Mouse (Mus musculus): ENCODE results near the gene Col9a1. TPM values are rescaled to one million over a fixed set of nuclear protein-coding genes. Genes with fewer than 3 reads are reported as not detected.

Col9a1 gene
- polyA plus RNA-seq, 1 experiment from 2014 or later: 43.8 TPM

DNA sequence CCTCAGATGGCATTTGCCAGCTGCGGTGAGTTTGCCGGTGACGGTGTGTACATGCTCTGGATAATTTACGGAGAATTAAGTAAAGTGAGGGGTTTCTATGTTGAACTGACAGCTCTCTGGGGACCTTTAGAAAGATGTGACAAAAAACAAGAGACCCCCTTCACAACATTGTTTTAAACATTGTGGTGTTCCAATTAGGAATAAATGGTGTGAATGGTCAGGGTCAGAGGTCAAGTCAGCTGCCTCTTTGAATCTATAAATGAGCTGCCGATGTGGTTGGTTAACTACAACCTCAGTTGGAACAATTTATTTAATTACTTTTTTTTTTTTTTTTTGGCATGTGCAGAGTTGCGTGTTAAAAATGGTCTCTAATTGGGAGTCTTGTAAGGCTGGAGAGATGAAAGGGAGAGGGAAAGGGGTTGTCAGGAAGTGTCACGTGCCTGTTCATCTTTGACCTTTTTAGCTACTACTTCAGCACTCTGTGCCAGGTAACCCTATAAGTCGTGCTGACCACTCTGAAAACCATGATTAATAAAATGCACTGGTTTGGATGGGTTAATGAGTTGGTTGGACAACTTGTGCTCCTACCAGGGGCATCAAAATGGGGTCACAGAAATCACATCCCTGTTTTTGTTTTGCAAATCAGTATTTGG is 62.8 kb downstream of the Col9a1 start:
- Histone ChIP-seq H3K4me1 (ENCODE audit: control insufficient read depth, insufficient read depth, low read length) (no peaks in the 10 kb centered on the region), H3K4me2 (ENCODE audit: low read depth, low read length) (no peak overlapping the region), H3K36me3 (replicated peaks; ENCODE audit: control insufficient read depth, insufficient read depth, low read depth, low read length) (no peaks in the 10 kb centered on the region), H3K4me3 (ENCODE audit: low read depth, low read length) (no peak overlapping the region), H3K27ac (replicated peaks; ENCODE audit: low read depth, low read length) (no peak overlapping the region), H3K9me3 (replicated peaks; ENCODE audit: control insufficient read depth, low read length) (no peaks in the 10 kb centered on the region), H3K27me3 (ENCODE audit: control insufficient read depth, insufficient read depth, low read length) (no peaks in the 10 kb centered on the region), H3K9ac (replicated peaks; ENCODE audit: low read length) (no peak overlapping the region)
- 27% methylated on average over 8 of the region's 8 CpGs for WGBS
- DNase-seq (ENCODE audit: low spot score) (peak; percentile 43), ATAC-seq (replicated peaks; ENCODE audit: insufficient number of reproducible peaks, low FRiP score, low TSS enrichment, low read depth) (0 out of 2 replicates have a peak, but pooled peaks have one; percentile 55)

DNA sequence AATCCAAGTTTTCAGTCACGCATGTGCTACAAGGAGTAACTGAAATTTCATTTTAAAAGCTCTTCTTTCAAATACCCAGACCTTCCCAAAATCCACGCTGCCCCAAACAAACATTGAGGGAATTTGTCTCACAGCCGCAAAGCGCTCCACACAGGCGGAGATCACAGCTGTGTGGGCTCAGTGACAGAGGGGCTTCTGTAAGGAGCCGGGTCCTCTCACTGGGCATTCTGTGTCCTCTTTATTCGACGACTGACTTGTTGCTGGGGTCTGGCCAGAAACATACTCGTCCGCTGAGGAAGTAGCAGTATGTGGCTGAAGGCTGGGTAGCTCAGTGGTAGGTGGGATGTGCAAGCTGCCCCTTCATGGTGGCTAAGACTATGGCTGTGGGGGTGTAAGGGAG is 67.5 kb downstream of the Col9a1 start:
- Histone ChIP-seq H3K4me1 (ENCODE audit: control insufficient read depth, insufficient read depth, low read length) (no peaks in the 10 kb centered on the region), H3K36me3 (replicated peaks; ENCODE audit: control insufficient read depth, insufficient read depth, low read depth, low read length) (no peaks in the 10 kb centered on the region), H3K4me3 (ENCODE audit: low read depth, low read length) (no peak overlapping the region), H3K4me2 (ENCODE audit: low read depth, low read length) (no peak overlapping the region), H3K27ac (replicated peaks; ENCODE audit: low read depth, low read length) (no peak overlapping the region), H3K9ac (replicated peaks; ENCODE audit: low read length) (no peak overlapping the region), H3K9me3 (replicated peaks; ENCODE audit: control insufficient read depth, low read length) (no peaks in the 10 kb centered on the region), H3K27me3 (ENCODE audit: control insufficient read depth, insufficient read depth, low read length) (no peaks in the 10 kb centered on the region)
- no peak for ATAC-seq (replicated peaks; ENCODE audit: insufficient number of reproducible peaks, low FRiP score, low TSS enrichment, low read depth)
- WGBS: 83% methylated on average over 10 of the region's 10 CpGs
- DNase-seq (ENCODE audit: low spot score): no peak

DNA sequence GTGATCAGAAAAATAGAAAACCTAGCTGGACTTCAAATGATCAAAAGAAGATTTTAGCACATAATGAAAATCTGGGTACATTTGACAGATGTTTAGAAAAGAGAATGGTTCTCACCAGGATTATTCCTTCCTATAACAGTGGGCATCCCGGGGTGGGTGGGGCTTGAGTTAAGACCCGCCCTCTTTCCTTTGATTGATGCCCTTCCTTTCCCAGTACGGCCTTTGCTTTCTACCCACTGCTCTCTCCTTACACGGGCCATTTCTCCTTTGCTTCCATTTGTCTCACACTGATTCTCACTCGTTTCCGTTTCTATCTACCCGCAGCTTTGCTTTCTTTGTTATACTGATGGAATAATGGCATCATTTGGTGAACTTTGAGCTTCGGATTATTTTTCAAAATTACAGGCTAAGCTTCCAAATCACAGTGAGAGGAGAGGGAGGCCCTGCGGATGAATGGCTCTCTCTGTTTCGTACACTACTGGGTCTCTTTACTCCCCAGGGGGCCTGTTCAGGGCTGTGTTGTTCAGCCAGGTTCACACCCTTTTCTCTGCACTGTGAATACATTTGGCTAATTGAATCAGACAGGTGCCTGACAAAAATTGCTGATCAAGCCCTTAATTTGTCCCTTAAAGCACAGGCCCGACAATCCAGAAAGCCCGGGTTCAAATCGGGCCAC is 68.4 kb downstream of the Col9a1 start:
- H3K27ac ChIP-seq (replicated peaks; ENCODE audit: low read depth, low read length): no peak overlapping the region
- H3K36me3 ChIP-seq (replicated peaks; ENCODE audit: control insufficient read depth, insufficient read depth, low read depth, low read length): no peaks in the 10 kb centered on the region
- no peaks in the 10 kb centered on the region for H3K27me3 ChIP-seq (ENCODE audit: control insufficient read depth, insufficient read depth, low read length)
- ATAC-seq (replicated peaks; ENCODE audit: insufficient number of reproducible peaks, low FRiP score, low TSS enrichment, low read depth) (peak; percentile 74), DNase-seq (ENCODE audit: low spot score) (peak; percentile 46)
- H3K4me2 ChIP-seq (ENCODE audit: low read depth, low read length): no peak overlapping the region
- H3K9ac ChIP-seq (replicated peaks; ENCODE audit: low read length): no peak overlapping the region
- H3K4me3 ChIP-seq (ENCODE audit: low read depth, low read length): no peak overlapping the region
- H3K9me3 ChIP-seq (replicated peaks; ENCODE audit: control insufficient read depth, low read length): no peaks in the 10 kb centered on the region
- 46% methylated on average over 13 of the region's 13 CpGs for WGBS
- no peaks in the 10 kb centered on the region for H3K4me1 ChIP-seq (ENCODE audit: control insufficient read depth, insufficient read depth, low read length)

DNA sequence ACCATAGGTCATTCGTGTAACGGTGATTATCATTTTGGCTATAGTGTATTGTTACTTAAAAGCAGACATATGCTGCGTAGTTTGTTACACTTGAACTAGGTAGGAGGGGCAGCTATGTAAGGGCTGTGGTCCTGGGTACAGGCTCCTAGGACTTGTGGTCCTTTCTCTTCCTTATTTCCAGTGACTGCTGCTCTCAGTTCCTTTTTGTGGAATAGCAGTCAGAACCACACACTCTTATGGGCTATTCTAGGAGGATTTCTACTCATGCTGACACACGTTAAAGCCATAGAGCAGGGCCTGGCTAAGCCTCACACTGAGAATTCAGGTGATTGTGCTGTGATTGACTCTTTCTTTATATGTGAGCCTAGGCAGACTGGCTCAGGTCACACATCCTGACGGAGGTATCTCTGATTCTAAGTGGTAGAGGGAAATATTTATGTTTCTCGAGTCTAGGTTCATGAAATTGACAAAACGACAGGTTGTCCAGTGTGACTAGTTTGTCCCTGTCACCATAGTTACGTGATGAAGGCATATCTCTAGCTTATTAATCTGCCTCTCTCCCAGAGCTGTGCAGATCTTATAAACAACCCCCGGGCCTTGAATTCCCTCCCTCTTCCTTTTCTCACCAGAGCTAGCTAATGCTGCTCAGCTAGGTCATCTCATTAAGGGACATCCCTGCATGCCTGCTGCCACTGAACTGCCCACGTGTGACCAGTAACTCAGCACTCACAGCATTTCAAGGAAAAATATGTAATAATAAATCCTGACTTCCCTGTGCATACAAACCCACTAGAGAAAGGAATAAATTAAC is 71.1 kb downstream of the Col9a1 start:
- no peaks in the 10 kb centered on the region for H3K4me1 ChIP-seq (ENCODE audit: control insufficient read depth, insufficient read depth, low read length)
- H3K27me3 ChIP-seq (ENCODE audit: control insufficient read depth, insufficient read depth, low read length): no peaks in the 10 kb centered on the region
- no peak overlapping the region for H3K9ac ChIP-seq (replicated peaks; ENCODE audit: low read length)
- no peak overlapping the region for H3K4me2 ChIP-seq (ENCODE audit: low read depth, low read length)
- no peak for DNase-seq (ENCODE audit: low spot score)
- no peak overlapping the region for H3K4me3 ChIP-seq (ENCODE audit: low read depth, low read length)
- no peak overlapping the region for H3K27ac ChIP-seq (replicated peaks; ENCODE audit: low read depth, low read length)
- 0 out of 2 replicates have a peak, but pooled peaks have one; percentile 22 for ATAC-seq (replicated peaks; ENCODE audit: insufficient number of reproducible peaks, low FRiP score, low TSS enrichment, low read depth)
- WGBS: 74% methylated on average over 10 of the region's 10 CpGs
- H3K9me3 ChIP-seq (replicated peaks; ENCODE audit: control insufficient read depth, low read length): no peaks in the 10 kb centered on the region
- H3K36me3 ChIP-seq (replicated peaks; ENCODE audit: control insufficient read depth, insufficient read depth, low read depth, low read length): no peaks in the 10 kb centered on the region

DNA sequence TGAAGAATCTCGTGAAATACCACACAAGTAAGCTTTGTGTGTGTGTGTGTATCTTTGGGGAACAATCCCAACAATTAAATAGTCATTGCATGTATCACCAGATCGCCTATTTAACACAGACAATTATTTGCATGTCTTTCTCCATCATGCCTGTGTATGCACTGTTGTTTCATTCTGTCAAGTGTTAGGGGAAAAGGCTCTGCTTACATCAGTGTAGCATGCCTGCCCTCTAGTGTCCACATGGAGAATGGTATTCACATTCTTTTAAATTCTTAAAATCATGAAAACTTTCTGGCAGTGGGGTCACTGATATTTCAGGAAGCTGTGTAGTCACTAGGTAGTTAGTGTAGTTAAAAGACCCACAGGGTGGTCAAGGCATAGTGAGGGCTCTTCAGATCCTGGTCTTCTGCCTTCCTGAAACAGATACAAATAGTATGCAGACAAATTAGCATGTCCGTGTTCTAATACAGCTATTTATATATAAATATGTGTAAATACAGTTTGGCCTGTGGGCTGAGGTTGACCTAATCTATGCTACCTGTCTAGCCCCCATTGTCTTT is 71.8 kb downstream of the Col9a1 start:
- peak; percentile 68 for DNase-seq (ENCODE audit: low spot score)
- Histone ChIP-seq H3K36me3 (replicated peaks; ENCODE audit: control insufficient read depth, insufficient read depth, low read depth, low read length) (no peaks in the 10 kb centered on the region), H3K27me3 (ENCODE audit: control insufficient read depth, insufficient read depth, low read length) (no peaks in the 10 kb centered on the region), H3K27ac (replicated peaks; ENCODE audit: low read depth, low read length) (no peak overlapping the region), H3K4me2 (ENCODE audit: low read depth, low read length) (no peak overlapping the region), H3K9me3 (replicated peaks; ENCODE audit: control insufficient read depth, low read length) (no peaks in the 10 kb centered on the region), H3K9ac (replicated peaks; ENCODE audit: low read length) (no peak overlapping the region), H3K4me1 (ENCODE audit: control insufficient read depth, insufficient read depth, low read length) (no peaks in the 10 kb centered on the region), H3K4me3 (ENCODE audit: low read depth, low read length) (no peak overlapping the region)
- WGBS: 56% methylated on average over 3 of the region's 3 CpGs
- ATAC-seq (replicated peaks; ENCODE audit: insufficient number of reproducible peaks, low FRiP score, low TSS enrichment, low read depth): 0 out of 2 replicates have a peak, but pooled peaks have one; percentile 16

DNA sequence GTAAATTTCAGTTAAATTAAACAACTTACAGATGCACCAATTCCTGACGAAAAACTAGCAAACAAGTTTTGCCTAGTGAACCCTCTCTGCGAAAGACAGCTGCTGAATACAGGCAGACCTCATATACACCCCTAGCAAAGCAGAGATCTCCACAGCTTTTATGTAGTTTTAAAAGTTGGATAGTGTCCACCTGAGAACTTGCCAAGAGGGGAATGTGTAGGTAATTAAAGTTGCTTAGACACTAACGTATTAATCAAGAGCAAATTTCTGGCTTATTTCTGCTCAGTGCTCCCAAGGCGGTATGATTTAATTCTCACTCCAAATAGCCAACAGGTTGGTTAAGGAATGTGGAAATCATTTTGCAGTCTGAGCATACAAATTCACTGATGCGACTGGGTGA is 80.6 kb downstream of the Col9a1 start:
- Histone ChIP-seq H3K9me3 (replicated peaks; ENCODE audit: control insufficient read depth, low read length) (no peaks in the 10 kb centered on the region), H3K27ac (replicated peaks; ENCODE audit: low read depth, low read length) (no peak overlapping the region), H3K36me3 (replicated peaks; ENCODE audit: control insufficient read depth, insufficient read depth, low read depth, low read length) (no peaks in the 10 kb centered on the region), H3K4me2 (ENCODE audit: low read depth, low read length) (no peak overlapping the region), H3K4me3 (ENCODE audit: low read depth, low read length) (no peak overlapping the region), H3K9ac (replicated peaks; ENCODE audit: low read length) (no peak overlapping the region), H3K4me1 (ENCODE audit: control insufficient read depth, insufficient read depth, low read length) (no peaks in the 10 kb centered on the region), H3K27me3 (ENCODE audit: control insufficient read depth, insufficient read depth, low read length) (no peaks in the 10 kb centered on the region)
- DNase-seq (ENCODE audit: low spot score) (no peak), ATAC-seq (replicated peaks; ENCODE audit: insufficient number of reproducible peaks, low FRiP score, low TSS enrichment, low read depth) (no peak)
- WGBS: 77% methylated on average over 5 of the region's 5 CpGs

DNA sequence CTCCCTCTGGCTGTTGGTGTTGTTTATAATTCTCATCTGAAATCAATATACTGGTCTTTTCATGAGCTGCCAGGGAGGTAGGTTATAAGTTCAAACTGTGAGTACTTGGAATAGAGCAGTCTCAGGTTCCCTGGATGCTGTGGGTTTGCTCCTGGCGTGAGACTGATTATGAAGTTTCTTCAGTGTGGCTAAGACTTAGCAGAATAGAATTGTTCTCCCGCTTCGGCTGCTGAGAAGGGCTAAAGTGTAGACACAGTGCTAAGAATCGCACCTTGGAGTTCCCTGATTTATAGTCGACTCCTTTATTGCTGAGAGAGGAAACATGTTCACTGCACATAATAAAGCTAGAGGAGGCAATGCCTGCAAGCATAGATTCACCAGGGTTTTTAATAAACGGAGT is 82.0 kb downstream of the Col9a1 start:
- 78% methylated on average over 6 of the region's 6 CpGs for WGBS
- no peak overlapping the region for H3K4me3 ChIP-seq (ENCODE audit: low read depth, low read length)
- H3K9ac ChIP-seq (replicated peaks; ENCODE audit: low read length): no peak overlapping the region
- no peaks in the 10 kb centered on the region for H3K4me1 ChIP-seq (ENCODE audit: control insufficient read depth, insufficient read depth, low read length)
- H3K27ac ChIP-seq (replicated peaks; ENCODE audit: low read depth, low read length): no peak overlapping the region
- no peak for DNase-seq (ENCODE audit: low spot score)
- no peaks in the 10 kb centered on the region for H3K9me3 ChIP-seq (replicated peaks; ENCODE audit: control insufficient read depth, low read length)
- H3K4me2 ChIP-seq (ENCODE audit: low read depth, low read length): no peak overlapping the region
- H3K36me3 ChIP-seq (replicated peaks; ENCODE audit: control insufficient read depth, insufficient read depth, low read depth, low read length): no peaks in the 10 kb centered on the region
- no peak for ATAC-seq (replicated peaks; ENCODE audit: insufficient number of reproducible peaks, low FRiP score, low TSS enrichment, low read depth)
- H3K27me3 ChIP-seq (ENCODE audit: control insufficient read depth, insufficient read depth, low read length): no peaks in the 10 kb centered on the region
